Mouse (Mus musculus) hindbrain, embryonic 11.5 days (tissue): ENCODE measurements around the gene Tfrc. TPM values are rescaled to one million over a fixed set of nuclear protein-coding genes. Genes with fewer than 3 reads are reported as not detected.

ENCODE experiments used
- ATAC-seq: fragments of 200-750 bp; cut with Nextera tagmentation; 2 replicates; pipeline ENCODE4 v1.8.0; 2017; ENCODE audit warnings: mild to moderate bottlenecking, moderate TSS enrichment, moderate library complexity; ENCODE audit not compliant: low FRiP score
- DNase-seq: peaks from one replicate; pipeline ENCODE4 v3.0.0-alpha.2; 2015; ENCODE audit warnings: low spot score
- H3K27ac ChIP-seq: fragments of 300-500 bp; sonication (generic); 2 replicates; pipeline ENCODE4 v1.5.1; 2014; ENCODE audit warnings: mild to moderate bottlenecking, low read depth, low read length
- H3K27me3 ChIP-seq: fragments of 300-500 bp; sonication (generic); 2 replicates; pipeline ENCODE4 v1.6.1; 2014; ENCODE audit warnings: mild to moderate bottlenecking, low read length, moderate library complexity, mixed read lengths; ENCODE audit not compliant: control insufficient read depth, insufficient read depth
- H3K36me3 ChIP-seq: fragments of 300-500 bp; sonication (generic); 2 replicates; pipeline ENCODE4 v1.6.1; 2014; ENCODE audit warnings: mild to moderate bottlenecking, low read length, moderate library complexity, mixed read lengths; ENCODE audit not compliant: control insufficient read depth, insufficient read depth
- H3K4me1 ChIP-seq: fragments of 300-500 bp; sonication (generic); replicated peaks from 2 replicates; pipeline ENCODE4 v1.6.1; 2014; ENCODE audit warnings: low read length, mixed read lengths; ENCODE audit not compliant: control insufficient read depth, insufficient read depth
- H3K4me2 ChIP-seq: fragments of 300-500 bp; sonication (generic); replicated peaks from 2 replicates; pipeline ENCODE4 v1.6.1; 2014; ENCODE audit warnings: mild to moderate bottlenecking, low read depth, low read length
- H3K4me3 ChIP-seq: fragments of 300-500 bp; sonication (generic); 2 replicates; pipeline ENCODE4 v1.5.1; 2014; ENCODE audit warnings: low read depth, low read length
- H3K9ac ChIP-seq: fragments of 300-500 bp; sonication (generic); 2 replicates; pipeline ENCODE4 v1.6.1; 2014; ENCODE audit warnings: low read depth, low read length
- H3K9me3 ChIP-seq: fragments of 300-500 bp; sonication (generic); 2 replicates; pipeline ENCODE4 v1.6.1; 2016; ENCODE audit warnings: low read length; ENCODE audit not compliant: control insufficient read depth
- WGBS: fragments of 180-500 bp; shearing (Covaris S2); extraction: QIAGEN DNeasy Blood & Tissue Kit; methylation state at CpG from one replicate; pipeline ENCODE4 v1.1.7; 2014; 5-methylcytosine and 5-hydroxymethylcytosine counted together
- polyA plus RNA-seq: library from polyadenylated mRNA; unstranded; fragments of >200 nt; fragmentation: Nextera tagmentation; extraction: Ambion mirVana; gene quantifications from 2 replicates; pipeline ENCODE4 v1.2.1, GENCODE M21; 2014

The Tfrc gene
- polyA plus RNA-seq, 1 experiment from 2014 or later = 59.0 TPM

GRCm38 (mm10) chr16:32658743-32659171 lies 50.0 kb downstream of the Tfrc start:
- Histone ChIP-seq H3K27ac (peak overlapping the region; percentile 14; the same call in 1 of the 2 replicates), H3K4me1 (peaks cover 2% of the 10 kb centered on the region; the same call in 1 of the 2 replicates), H3K9me3 (no peaks in the 10 kb centered on the region), H3K36me3 (no peaks in the 10 kb centered on the region), H3K27me3 (no peaks in the 10 kb centered on the region), H3K4me2 (peak overlapping the region; percentile 60), H3K9ac (peak overlapping the region; percentile 32), H3K4me3 (peak overlapping the region; percentile 27)
- 3% methylated on average over 14 of the region's 21 CpGs for WGBS
- peak; percentile 28; the same call in 1 of the 2 replicates for ATAC-seq
- DNase-seq = peak; percentile 31

GRCm38 (mm10) chr16:32659385-32659784 lies 50.7 kb downstream of the Tfrc start:
- no peaks in the 10 kb centered on the region for H3K27me3 ChIP-seq
- DNase-seq (peak; percentile 85), ATAC-seq (peak; percentile 15; the same call in 1 of the 2 replicates)
- peaks cover 2% of the 10 kb centered on the region; the same call in 1 of the 2 replicates for H3K4me1 ChIP-seq
- WGBS = 6% methylated on average over 8 of the region's 8 CpGs
- peak overlapping the region; percentile 60 for H3K4me2 ChIP-seq
- H3K36me3 ChIP-seq = no peaks in the 10 kb centered on the region
- no peaks in the 10 kb centered on the region for H3K9me3 ChIP-seq
- H3K27ac ChIP-seq = no peak overlapping the region
- H3K9ac ChIP-seq = no peak overlapping the region
- H3K4me3 ChIP-seq = peak overlapping the region; percentile 27

- Histone ChIP-seq H3K9ac (no peak overlapping the region), H3K9me3 (no peaks in the 10 kb centered on the region)
- no peak for ATAC-seq
These were observed 51.4 kb downstream of the Tfrc start for GRCm38 (mm10) chr16:32660095-32660494.

GRCm38 (mm10) chr16:32660557-32661321 lies 52.0 kb downstream of the Tfrc start:
- H3K36me3 ChIP-seq = no peaks in the 10 kb centered on the region
- 35% methylated on average over 10 of the region's 10 CpGs for WGBS
- 0 out of 2 replicates have a peak overlapping the region, but pooled peaks have one; percentile 25 for H3K27ac ChIP-seq
- peaks cover 2% of the 10 kb centered on the region; the same call in 1 of the 2 replicates for H3K4me1 ChIP-seq
- no peak for DNase-seq
- no peak overlapping the region for H3K4me3 ChIP-seq
- no peak overlapping the region for H3K4me2 ChIP-seq
- no peaks in the 10 kb centered on the region for H3K9me3 ChIP-seq
- no peaks in the 10 kb centered on the region for H3K27me3 ChIP-seq
- ATAC-seq = 0 out of 2 replicates have a peak, but pooled peaks have one; percentile 27
- H3K9ac ChIP-seq = no peak overlapping the region

More at GRCm38 (mm10) chr16:32660095-32660494, 51.4 kb downstream of the Tfrc start:
- 59% methylated on average over 1 of the region's 1 CpGs for WGBS
- Histone ChIP-seq H3K36me3 (no peaks in the 10 kb centered on the region), H3K4me2 (no peak overlapping the region), H3K4me3 (no peak overlapping the region), H3K27me3 (no peaks in the 10 kb centered on the region), H3K27ac (no peak overlapping the region), H3K4me1 (peaks cover 2% of the 10 kb centered on the region; the same call in 1 of the 2 replicates)
- DNase-seq = no peak

GRCm38 (mm10) chr16:32661493-32661921 lies 52.8 kb downstream of the Tfrc start:
- Histone ChIP-seq H3K4me2 (no peak overlapping the region), H3K27ac (no peak overlapping the region), H3K9ac (no peak overlapping the region), H3K36me3 (no peaks in the 10 kb centered on the region), H3K4me3 (no peak overlapping the region), H3K9me3 (no peaks in the 10 kb centered on the region), H3K27me3 (no peaks in the 10 kb centered on the region), H3K4me1 (peaks cover 2% of the 10 kb centered on the region; the same call in 1 of the 2 replicates)
- WGBS = 47% methylated on average over 10 of the region's 10 CpGs
- peak; percentile 28 for DNase-seq
- ATAC-seq = peak; percentile 44; the same call in 1 of the 2 replicates

- Histone ChIP-seq H3K4me2 (no peak overlapping the region), H3K4me1 (peaks cover 2% of the 10 kb centered on the region; the same call in 1 of the 2 replicates), H3K4me3 (no peak overlapping the region)
These were observed 53.7 kb downstream of the Tfrc start for GRCm38 (mm10) chr16:32662372-32662771.

GRCm38 (mm10) chr16:32663231-32663858 lies 54.6 kb downstream of the Tfrc start:
- 84% methylated on average over 9 of the region's 9 CpGs for WGBS
- ATAC-seq (no peak), DNase-seq (no peak)
- no peaks in the 10 kb centered on the region for H3K27me3 ChIP-seq
- H3K9ac ChIP-seq = no peak overlapping the region
- no peaks in the 10 kb centered on the region for H3K36me3 ChIP-seq
- no peak overlapping the region for H3K4me3 ChIP-seq
- no peak overlapping the region for H3K4me2 ChIP-seq
- peaks cover 2% of the 10 kb centered on the region; the same call in 1 of the 2 replicates for H3K4me1 ChIP-seq
- H3K9me3 ChIP-seq = no peaks in the 10 kb centered on the region
- H3K27ac ChIP-seq = no peak overlapping the region

More at GRCm38 (mm10) chr16:32662372-32662771, 53.7 kb downstream of the Tfrc start:
- 89% methylated on average over 7 of the region's 7 CpGs for WGBS
- no peaks in the 10 kb centered on the region for H3K9me3 ChIP-seq
- H3K9ac ChIP-seq = no peak overlapping the region
- H3K36me3 ChIP-seq = no peaks in the 10 kb centered on the region
- ATAC-seq (no peak), DNase-seq (no peak)
- H3K27ac ChIP-seq = no peak overlapping the region
- H3K27me3 ChIP-seq = no peaks in the 10 kb centered on the region

GRCm38 (mm10) chr16:32664211-32664610 lies 55.5 kb downstream of the Tfrc start:
- no peaks in the 10 kb centered on the region for H3K27me3 ChIP-seq
- no peaks in the 10 kb centered on the region for H3K36me3 ChIP-seq
- 88% methylated on average over 2 of the region's 2 CpGs for WGBS
- ATAC-seq (no peak), DNase-seq (no peak)
- no peak overlapping the region for H3K4me2 ChIP-seq
- peaks cover 2% of the 10 kb centered on the region; the same call in 1 of the 2 replicates for H3K4me1 ChIP-seq
- H3K27ac ChIP-seq = no peak overlapping the region
- no peaks in the 10 kb centered on the region for H3K9me3 ChIP-seq
- no peak overlapping the region for H3K4me3 ChIP-seq
- no peak overlapping the region for H3K9ac ChIP-seq
